Mouse (Mus musculus) midbrain, postnatal 0 days (tissue): ENCODE measurements around the gene Vmn1r183. TPM values are rescaled to one million over a fixed set of nuclear protein-coding genes. Genes with fewer than 3 reads are reported as not detected.
"Not testable (repeated sequence)": the region's sequence is repeated elsewhere in the genome, so short reads cannot be mapped to it uniquely, and the experiment has no call there.

ENCODE experiments used
- ATAC-seq: fragments of 200-750 bp; cut with Nextera tagmentation; 2 replicates; pipeline ENCODE4 v1.8.0; 2017; ENCODE audit warnings: moderate number of reproducible peaks, mild to moderate bottlenecking, moderate TSS enrichment, moderate library complexity; ENCODE audit not compliant: low FRiP score
- DNase-seq: peaks from one replicate; pipeline ENCODE4 v3.0.0-alpha.2; 2015; ENCODE audit warnings: low spot score
- H3K27ac ChIP-seq: fragments of 300-500 bp; sonication (generic); 2 replicates; pipeline ENCODE4 v1.5.1; 2014; ENCODE audit warnings: low read depth, mild to moderate bottlenecking, low read length, mixed read lengths
- H3K27me3 ChIP-seq: fragments of 300-500 bp; sonication (generic); 2 replicates; pipeline ENCODE4 v1.6.1; 2014; ENCODE audit warnings: low read length, control low read depth, mixed read lengths; ENCODE audit not compliant: insufficient read depth
- H3K36me3 ChIP-seq: fragments of 300-500 bp; sonication (generic); 2 replicates; pipeline ENCODE4 v1.6.1; 2014; ENCODE audit warnings: low read length, control low read depth, mixed read lengths; ENCODE audit not compliant: insufficient read depth
- H3K4me1 ChIP-seq: fragments of 300-500 bp; sonication (generic); 2 replicates; pipeline ENCODE4 v1.6.1; 2014; ENCODE audit warnings: mild to moderate bottlenecking, control low read depth, antibody characterized with exemption, low read length, mixed read lengths; ENCODE audit not compliant: insufficient read depth
- H3K4me2 ChIP-seq: fragments of 300-500 bp; sonication (generic); 2 replicates; pipeline ENCODE4 v1.6.1; 2014; ENCODE audit warnings: low read depth, mild to moderate bottlenecking, low read length, mixed read lengths; ENCODE audit not compliant: poor library complexity, severe bottlenecking
- H3K4me3 ChIP-seq: fragments of 300-500 bp; sonication (generic); 2 replicates; pipeline ENCODE4 v1.5.1; 2014; ENCODE audit warnings: low read depth, mild to moderate bottlenecking, low read length, moderate library complexity
- H3K9ac ChIP-seq: fragments of 300-500 bp; sonication (generic); replicated peaks from 2 replicates; pipeline ENCODE4 v1.6.1; 2014; ENCODE audit warnings: mild to moderate bottlenecking, low read length, moderate library complexity, mixed read lengths; ENCODE audit not compliant: poor library complexity, severe bottlenecking
- H3K9me3 ChIP-seq: fragments of 300-500 bp; sonication (generic); 2 replicates; pipeline ENCODE4 v1.6.1; 2016; ENCODE audit warnings: low read length, control low read depth
- CTCF ChIP-seq: IDR thresholded peaks from 2 replicates; pipeline ENCODE4 v1.5.1; 2016; ENCODE audit warnings: antibody characterized with exemption, mild to moderate bottlenecking
- WGBS: fragments of 180-500 bp; shearing (Covaris S2); extraction: QIAGEN DNeasy Blood & Tissue Kit; methylation state at CpG from one replicate; pipeline ENCODE4 v1.1.7; 2014; 5-methylcytosine and 5-hydroxymethylcytosine counted together
- polyA plus RNA-seq: library from polyadenylated mRNA; unstranded; fragments of >200 nt; fragmentation: Nextera tagmentation; extraction: Ambion mirVana; gene quantifications from 2 replicates; pipeline ENCODE4 v1.2.1, GENCODE M21; 2015
- total RNA-seq: library from RNA; depleted of rRNA; stranded (reverse); fragments of >200 nt; gene quantifications from 2 replicates; pipeline ENCODE4 v1.2.3, GENCODE M21; 2014; rRNA removed

Gene Vmn1r183
- total RNA-seq (not detected in 2 replicates), polyA plus RNA-seq (not detected in 2 replicates)

DNA sequence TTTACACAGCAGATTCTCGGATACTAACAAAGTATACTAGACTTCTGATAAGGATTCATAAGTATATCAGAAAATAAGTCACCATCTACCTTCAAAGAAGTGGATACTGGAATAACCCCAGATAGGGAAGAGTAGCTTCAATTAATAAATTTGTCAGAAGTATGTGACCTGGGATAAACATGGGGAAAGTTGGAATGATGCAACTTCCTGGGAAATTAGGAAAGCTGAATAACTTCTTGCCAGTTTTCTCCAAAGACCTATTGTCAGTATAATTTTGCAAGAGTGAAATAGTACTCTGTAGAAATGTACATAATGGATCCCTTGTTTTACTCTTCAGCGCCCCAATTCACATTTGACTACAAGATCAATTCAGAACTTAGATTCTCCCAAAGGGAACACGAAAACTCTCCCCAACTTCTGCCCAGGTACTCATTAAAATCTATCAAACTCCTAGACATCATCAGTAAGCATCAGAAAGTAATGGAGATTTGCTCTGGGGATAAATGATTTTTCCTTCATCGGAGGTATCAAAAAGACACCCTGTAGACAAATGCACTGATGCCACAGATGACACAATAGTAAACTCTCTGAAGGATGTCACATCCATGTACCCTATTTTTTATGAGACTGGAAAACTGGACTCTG lies at the start of gene Vmn1r183:
TSS of gene Vmn1r183 (plus strand) at position 595 of the 645 bp plus-strand sequence.
- no peak for DNase-seq
- H3K9me3 ChIP-seq = no peaks in the 10 kb centered on the region
- no peak within 1 kb of the TSS for H3K9ac ChIP-seq
- no peaks in the 10 kb centered on the region for H3K36me3 ChIP-seq
- H3K27ac ChIP-seq = no peak within 1 kb of the TSS
- H3K27me3 ChIP-seq = no peaks in the 10 kb centered on the region
- H3K4me2 ChIP-seq = no peak within 1 kb of the TSS
- TF ChIP-seq CTCF = no peak
- no peaks in the 10 kb centered on the region for H3K4me1 ChIP-seq
- 81% methylated on average over 4 of the region's 4 CpGs for WGBS
- ATAC-seq = no peak
- no peak within 1 kb of the TSS for H3K4me3 ChIP-seq

DNA sequence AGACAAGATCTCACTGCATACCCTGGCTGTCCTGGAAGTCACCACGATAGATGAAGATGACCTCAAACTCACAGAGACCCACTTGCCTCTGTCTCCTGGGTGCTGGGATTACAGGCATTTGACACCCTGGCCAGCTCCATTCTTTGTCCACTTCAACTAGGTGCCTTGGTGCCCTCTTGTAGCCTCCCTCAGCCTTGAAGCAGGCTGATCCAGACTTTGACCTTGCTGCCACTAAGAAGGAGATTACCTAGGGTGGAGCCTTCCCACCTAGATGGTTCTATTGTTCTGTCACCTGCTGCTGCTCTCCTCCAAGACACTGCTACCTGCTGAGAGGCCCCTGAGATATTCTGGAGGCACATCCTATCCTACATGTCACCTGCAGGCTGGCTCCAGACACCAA lies 21.4 kb downstream of the Vmn1r183 start:
- H3K4me3 ChIP-seq, ATAC-seq, H3K9ac ChIP-seq, H3K27me3 ChIP-seq, DNase-seq, H3K36me3 ChIP-seq, H3K4me2 ChIP-seq, H3K4me1 ChIP-seq, H3K9me3 ChIP-seq, H3K27ac ChIP-seq: not testable (repeated sequence)
- WGBS = 55% methylated on average over 1 of the region's 1 CpGs

DNA sequence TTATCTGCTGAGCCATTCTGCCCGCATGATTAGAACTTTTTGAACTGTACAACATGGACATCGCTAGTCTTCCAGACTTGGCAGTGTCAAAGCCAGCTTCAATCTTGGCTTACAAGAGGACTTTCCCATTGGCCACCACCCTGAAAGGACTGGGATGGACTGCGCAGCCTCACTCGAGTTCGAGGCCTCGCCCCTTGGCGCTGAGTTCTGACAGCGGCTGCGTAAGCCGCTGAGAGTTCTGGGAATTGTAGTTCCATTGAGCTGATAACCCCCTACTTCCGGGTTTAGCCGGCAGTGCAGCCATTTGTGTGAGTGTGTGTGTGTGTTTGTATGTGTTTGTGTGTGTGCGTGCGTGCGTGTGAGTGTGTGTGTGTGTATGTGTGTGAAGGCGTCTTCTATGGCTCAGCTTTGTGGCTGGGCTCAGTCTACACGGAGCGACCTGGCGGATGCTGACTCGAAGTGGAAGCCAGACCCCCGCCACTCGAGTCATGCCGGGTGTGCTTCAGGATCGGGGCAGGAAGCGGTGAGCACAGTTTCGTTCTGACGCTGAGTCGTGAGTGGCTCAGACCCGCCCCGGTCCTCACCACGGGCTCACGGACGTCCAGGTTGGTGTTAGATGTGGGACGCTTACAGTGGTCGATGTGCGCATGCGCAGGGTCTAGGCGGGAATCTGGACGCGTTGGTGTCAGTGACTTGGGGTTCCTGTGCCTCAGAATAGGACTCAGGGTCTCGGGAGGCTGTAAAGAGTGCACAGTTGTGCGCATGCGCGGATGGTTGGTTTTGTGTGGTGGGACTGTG lies 28.8 kb downstream of the Vmn1r183 start, which contains the start of gene Zfp180:
TSS of gene Zfp180 (plus strand) at position 291 of the 798 bp plus-strand sequence.
- Histone ChIP-seq H3K27me3 (no peaks in the 10 kb centered on the region), H3K9ac (peak within 1 kb of the TSS; percentile 68), H3K36me3 (no peaks in the 10 kb centered on the region; the same call in 1 of the 2 replicates), H3K4me2 (peak within 1 kb of the TSS; percentile 87), H3K27ac (peak within 1 kb of the TSS; percentile 73; the same call in 1 of the 2 replicates), H3K9me3 (0 out of 2 replicates have a peak, but pooled peaks cover 5% of the 10 kb centered on the region), H3K4me1 (peaks cover 9% of the 10 kb centered on the region), H3K4me3 (peak within 1 kb of the TSS; percentile 76)
- WGBS = 16% methylated on average over 44 of the region's 44 CpGs
- DNase-seq (peak; percentile 100), ATAC-seq (peak; percentile 99)
- TF ChIP-seq CTCF = peak; percentile 20; the same call in 1 of the 2 replicates

- TF ChIP-seq CTCF = no peak
- H3K4me2 ChIP-seq = peak overlapping the region; percentile 87
- 59% methylated on average over 15 of the region's 15 CpGs for WGBS
- peaks cover 9% of the 10 kb centered on the region for H3K4me1 ChIP-seq
- no peaks in the 10 kb centered on the region; the same call in 1 of the 2 replicates for H3K36me3 ChIP-seq
- no peaks in the 10 kb centered on the region for H3K27me3 ChIP-seq
- H3K9ac ChIP-seq = peak overlapping the region; percentile 68
- peak overlapping the region; percentile 73; the same call in 1 of the 2 replicates for H3K27ac ChIP-seq
- H3K4me3 ChIP-seq = peak overlapping the region; percentile 76
- no peak for DNase-seq
- ATAC-seq = peak; percentile 2; the same call in 1 of the 2 replicates
- H3K9me3 ChIP-seq = 0 out of 2 replicates have a peak, but pooled peaks cover 5% of the 10 kb centered on the region
Measured at GRCm38 (mm10) chr7:24082457-24083235, 29.6 kb downstream of the Vmn1r183 start.

- ATAC-seq (no peak), DNase-seq (no peak)
- 96% methylated on average over 4 of the region's 4 CpGs for WGBS
Measured at GRCm38 (mm10) chr7:24086871-24087270, 33.8 kb downstream of the Vmn1r183 start.

More at GRCm38 (mm10) chr7:24086871-24087270, 33.8 kb downstream of the Vmn1r183 start:
- no peak overlapping the region for H3K27ac ChIP-seq
- no peak for TF ChIP-seq CTCF
- no peak overlapping the region for H3K9ac ChIP-seq
- no peaks in the 10 kb centered on the region for H3K27me3 ChIP-seq
- H3K4me1 ChIP-seq = peaks cover 9% of the 10 kb centered on the region
- H3K9me3 ChIP-seq = 0 out of 2 replicates have a peak, but pooled peaks cover 5% of the 10 kb centered on the region
- no peaks in the 10 kb centered on the region; the same call in 1 of the 2 replicates for H3K36me3 ChIP-seq
- no peak overlapping the region for H3K4me3 ChIP-seq
- no peak overlapping the region for H3K4me2 ChIP-seq
